Mouse (Mus musculus): ENCODE measurements around the gene Ssh2. TPM values are rescaled to one million over a fixed set of nuclear protein-coding genes. Genes with fewer than 3 reads are reported as not detected.

Ssh2 gene
- total RNA-seq, 2 experiments from 2014 or later, result 46.9 to 49.6 TPM

- intact Hi-C loops (cut with DNase I), result loop anchor here (10.0 kb wide), 1 partner anchor 374 kb away; no protein-coding TSS in a partner anchor
- no peak for DNase-seq (ENCODE audit: extremely low spot score in 1 of 2, low spot score in 2 of 2)
Measured at GRCm38 (mm10) chr11:77468397-77468796, 252.3 kb downstream of the Ssh2 start.

GRCm38 (mm10) chr11:77471407-77471806, 255.3 kb downstream of the Ssh2 start:
- DNase-seq (ENCODE audit: extremely low spot score in 1 of 2, low spot score in 2 of 2), result no peak
- intact Hi-C loops (cut with DNase I), result no loop called here

DNA sequence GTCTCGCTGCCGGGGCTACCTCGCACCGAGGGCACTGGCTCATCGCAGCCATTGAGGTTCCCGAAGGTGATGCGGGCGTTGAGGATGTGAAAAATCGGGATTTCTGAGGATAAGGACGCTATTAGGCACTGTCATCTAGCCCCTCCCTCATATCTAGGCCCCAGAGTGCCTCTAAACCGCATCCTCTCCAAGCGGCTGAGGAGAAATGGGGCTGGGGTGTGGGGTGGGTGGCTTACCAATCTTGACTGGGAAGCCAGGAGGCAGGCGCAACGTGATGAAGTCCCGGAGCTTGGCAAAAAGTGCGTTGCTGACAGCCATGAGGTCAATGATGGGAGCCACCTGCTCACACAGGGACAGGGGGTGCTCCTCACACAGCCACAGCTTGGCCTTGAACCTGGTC, 256.7 kb downstream of the Ssh2 start:
- no peak for DNase-seq (ENCODE audit: extremely low spot score in 1 of 2, low spot score in 2 of 2)
- intact Hi-C loops (cut with DNase I), result no loop called here

DNA sequence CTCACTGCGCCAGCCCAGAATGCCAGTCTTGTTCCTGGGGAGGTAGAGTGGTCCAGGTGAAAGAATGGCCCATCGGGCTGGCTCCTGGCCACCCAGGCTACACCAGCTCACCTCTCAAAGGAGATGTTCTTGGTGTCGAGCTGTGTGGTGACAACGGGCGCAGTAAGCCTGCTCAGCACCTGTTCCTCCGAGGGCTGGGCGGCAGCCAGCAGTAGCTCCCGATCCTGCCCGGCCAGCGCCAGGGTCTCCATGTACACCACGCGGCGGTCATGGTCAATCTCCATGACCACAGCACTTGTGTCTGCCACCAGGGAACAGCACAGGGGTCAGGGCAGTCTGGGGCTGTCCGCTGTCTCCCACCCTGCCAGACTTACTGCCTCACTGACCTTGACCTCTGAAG, 260.1 kb downstream of the Ssh2 start:
- intact Hi-C loops (cut with DNase I), result no loop called here
- no peak for DNase-seq (ENCODE audit: extremely low spot score in 1 of 2, low spot score in 2 of 2)

- intact Hi-C loops (cut with DNase I), result no loop called here
- no peak for DNase-seq (ENCODE audit: extremely low spot score in 1 of 2, low spot score in 2 of 2)
Measured at GRCm38 (mm10) chr11:77476895-77477294, 260.8 kb downstream of the Ssh2 start.

DNA sequence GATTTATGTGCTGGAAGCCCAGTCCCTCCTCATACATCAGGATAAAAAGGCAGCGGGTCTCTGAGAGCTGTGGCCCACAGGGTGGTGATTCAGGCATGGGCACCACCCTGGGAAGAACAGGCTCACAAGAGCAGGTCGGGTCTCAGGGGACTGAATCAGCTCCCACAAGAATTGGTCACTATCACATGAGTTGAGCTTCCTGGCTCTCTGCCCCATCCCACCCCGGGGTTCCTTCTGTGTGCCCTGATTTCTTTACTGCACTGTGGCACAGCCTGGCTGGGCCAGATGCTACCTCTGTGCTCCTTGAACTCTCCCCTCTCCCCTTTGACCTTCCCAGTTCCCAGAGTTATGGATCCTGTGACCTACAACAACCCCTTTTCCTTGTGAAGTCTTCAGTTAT, 267.0 kb downstream of the Ssh2 start:
- DNase-seq (ENCODE audit: extremely low spot score in 1 of 2, low spot score in 2 of 2), result no peak
- intact Hi-C loops (cut with DNase I), result no loop called here

DNA sequence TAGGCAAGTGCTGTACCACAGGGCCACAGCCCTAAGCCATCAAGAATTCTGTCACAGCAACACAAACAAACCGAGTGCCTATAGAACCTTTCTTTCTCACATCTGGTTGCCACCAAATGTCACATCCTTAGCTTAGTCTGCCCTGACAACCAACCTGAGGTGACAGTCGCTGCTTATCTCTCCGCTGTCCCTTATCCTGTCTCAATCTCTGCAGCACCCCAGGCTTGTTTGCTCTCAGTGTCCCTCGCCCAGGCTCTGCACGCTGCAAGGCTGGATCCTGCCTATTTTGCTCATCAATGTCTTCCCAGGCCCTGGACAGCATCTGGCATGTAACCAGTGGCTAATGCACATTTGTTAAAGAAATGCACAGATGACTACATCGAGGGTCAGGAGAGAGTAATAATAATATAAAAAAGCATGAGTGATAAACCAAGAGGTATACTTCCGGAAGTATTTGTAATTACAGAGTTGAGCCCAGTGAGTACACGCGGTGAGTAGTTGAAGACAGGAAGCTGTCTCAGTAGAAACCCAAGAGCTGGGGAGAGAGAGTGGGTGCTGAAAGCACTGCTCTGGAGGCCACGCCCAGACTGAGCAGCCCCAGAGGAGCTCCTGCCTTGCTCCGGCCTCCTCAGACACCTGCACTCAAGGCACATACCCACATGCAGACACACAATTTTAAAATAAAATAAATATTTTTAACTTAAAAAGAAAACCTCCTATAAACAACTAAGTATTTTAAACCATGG, 267.6 kb downstream of the Ssh2 start:
- DNase-seq (ENCODE audit: extremely low spot score in 1 of 2, low spot score in 2 of 2), result no peak
- intact Hi-C loops (cut with DNase I), result no loop called here

DNA sequence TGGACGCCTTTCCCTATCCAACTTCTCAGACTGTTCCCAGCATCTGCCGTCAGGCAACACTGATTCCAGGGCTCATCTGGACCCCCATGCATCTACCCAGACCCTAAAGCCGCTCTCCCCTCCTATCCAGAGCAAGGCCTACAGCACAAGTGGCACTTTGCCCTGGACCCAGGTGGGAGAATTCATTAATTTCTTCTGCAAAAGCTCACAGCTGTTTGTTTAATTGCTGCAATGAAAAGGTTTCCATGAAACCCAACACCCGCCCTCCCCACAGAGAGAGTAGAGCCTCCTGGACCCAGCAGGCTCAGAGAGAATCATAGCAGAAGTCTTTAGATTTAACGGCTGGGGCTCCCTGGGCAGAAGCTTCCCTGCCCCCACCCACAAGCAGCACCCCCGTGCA, 269.1 kb downstream of the Ssh2 start:
- intact Hi-C loops (cut with DNase I), result no loop called here

GRCm38 (mm10) chr11:77486798-77487197, 270.7 kb downstream of the Ssh2 start:
- DNase-seq (ENCODE audit: extremely low spot score in 1 of 2, low spot score in 2 of 2), result no peak
- intact Hi-C loops (cut with DNase I), result no loop called here

More for the DNA sequence above, 269.1 kb downstream of the Ssh2 start:
- DNase-seq (ENCODE audit: extremely low spot score in 1 of 2, low spot score in 2 of 2), result no peak

DNA sequence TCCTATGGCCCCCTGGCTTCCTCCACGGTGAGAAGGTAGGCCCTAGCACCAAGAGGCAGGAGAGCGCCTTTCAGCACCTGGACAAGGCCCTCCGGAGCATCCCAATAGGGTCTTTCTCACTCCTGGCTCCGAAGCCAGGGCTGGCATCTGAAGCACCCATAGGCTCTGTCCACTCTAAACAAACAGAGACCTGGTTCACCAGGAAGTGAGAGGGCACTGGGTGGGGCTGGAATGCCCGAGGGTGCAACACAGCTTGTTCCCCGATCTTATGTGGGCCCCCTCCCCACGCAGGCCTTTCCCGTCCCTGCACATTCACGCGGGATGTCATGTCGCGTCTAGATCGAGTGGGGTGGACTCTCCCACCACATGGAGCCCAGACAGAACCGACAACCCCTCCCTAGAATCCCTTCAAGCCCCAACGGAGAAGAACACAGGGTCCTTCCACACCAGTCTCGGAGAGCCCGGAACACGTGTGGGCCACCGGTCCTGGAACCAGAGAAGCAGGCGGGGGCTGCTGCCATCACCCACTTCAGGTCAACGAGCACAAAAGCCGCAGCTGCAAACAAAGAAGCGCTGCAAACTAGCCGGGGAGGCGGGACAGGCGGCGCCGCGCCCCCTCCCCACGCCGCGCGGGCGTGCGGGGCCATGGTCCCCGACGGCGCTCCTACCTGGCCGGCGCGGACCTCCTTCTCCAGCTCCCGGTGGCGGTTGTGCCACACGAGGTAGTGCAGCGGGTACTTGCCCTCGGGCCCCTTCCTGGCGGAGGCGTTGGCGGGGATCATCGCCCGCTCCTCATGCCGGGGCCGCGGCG, 272.9 kb downstream of the Ssh2 start:
- intact Hi-C loops (cut with DNase I), result no loop called here
- peak in 1 of 2 experiments; percentile 62 for DNase-seq (ENCODE audit: extremely low spot score in 1 of 2, low spot score in 2 of 2)

GRCm38 (mm10) chr11:77489591-77490235, 273.6 kb downstream of the Ssh2 start, which contains the start of gene Ankrd13b:
Gene Ankrd13b, minus strand, starts transcription at chr11:77489678.
- peak; percentile 78 to 87 for DNase-seq (ENCODE audit: extremely low spot score in 1 of 2, low spot score in 2 of 2)
- intact Hi-C loops (cut with DNase I), result loop anchor here (5.0 kb wide), 1 partner anchor 133 kb away; no protein-coding TSS in a partner anchor

DNA sequence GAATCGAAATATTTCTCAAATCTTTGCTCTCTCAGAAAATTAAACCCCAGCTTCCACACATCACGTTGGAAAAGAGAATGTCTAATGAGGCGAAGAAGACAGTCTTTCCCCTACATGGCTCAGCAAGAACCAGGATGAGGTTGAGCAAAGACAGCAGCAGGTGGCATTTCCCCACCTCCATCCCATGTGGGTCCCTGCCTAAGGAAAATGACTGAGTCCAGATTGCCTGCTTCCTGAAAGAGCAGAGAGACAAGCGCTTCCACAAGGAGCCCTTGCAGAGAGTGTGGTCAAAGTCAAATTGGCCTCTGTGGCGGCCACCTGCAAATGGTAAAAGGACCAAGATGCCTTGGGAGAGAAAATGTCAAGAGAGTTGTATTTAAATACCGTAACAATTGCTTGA, 274.4 kb downstream of the Ssh2 start:
- DNase-seq (ENCODE audit: extremely low spot score in 1 of 2, low spot score in 2 of 2), result no peak
- intact Hi-C loops (cut with DNase I), result loop anchor here (5.0 kb wide), 1 partner anchor 132 kb away; no protein-coding TSS in a partner anchor

DNA sequence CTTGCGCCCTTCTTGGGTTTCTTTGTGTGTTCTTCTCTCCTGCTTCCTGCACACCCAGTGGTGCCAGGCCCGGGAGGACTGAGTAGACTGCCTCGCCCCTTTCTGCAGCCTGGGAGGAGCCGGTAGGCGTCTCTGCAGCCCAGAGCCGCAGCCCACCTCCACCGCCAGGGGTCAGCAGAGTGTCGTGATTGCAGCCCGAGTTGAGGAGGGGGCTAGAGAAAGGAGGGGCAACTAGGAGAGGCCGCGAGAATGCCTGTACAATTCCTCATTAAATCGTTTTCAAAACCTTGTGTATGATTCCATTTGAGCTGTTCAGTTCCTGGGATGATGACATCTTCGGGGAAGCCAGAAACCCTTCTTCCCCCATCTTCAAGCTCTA, 275.0 kb downstream of the Ssh2 start:
- intact Hi-C loops (cut with DNase I), result loop anchor here (5.0 kb wide), 1 partner anchor 131 kb away; no protein-coding TSS in a partner anchor
- DNase-seq (ENCODE audit: extremely low spot score in 1 of 2, low spot score in 2 of 2), result peak; percentile 91 to 95

DNA sequence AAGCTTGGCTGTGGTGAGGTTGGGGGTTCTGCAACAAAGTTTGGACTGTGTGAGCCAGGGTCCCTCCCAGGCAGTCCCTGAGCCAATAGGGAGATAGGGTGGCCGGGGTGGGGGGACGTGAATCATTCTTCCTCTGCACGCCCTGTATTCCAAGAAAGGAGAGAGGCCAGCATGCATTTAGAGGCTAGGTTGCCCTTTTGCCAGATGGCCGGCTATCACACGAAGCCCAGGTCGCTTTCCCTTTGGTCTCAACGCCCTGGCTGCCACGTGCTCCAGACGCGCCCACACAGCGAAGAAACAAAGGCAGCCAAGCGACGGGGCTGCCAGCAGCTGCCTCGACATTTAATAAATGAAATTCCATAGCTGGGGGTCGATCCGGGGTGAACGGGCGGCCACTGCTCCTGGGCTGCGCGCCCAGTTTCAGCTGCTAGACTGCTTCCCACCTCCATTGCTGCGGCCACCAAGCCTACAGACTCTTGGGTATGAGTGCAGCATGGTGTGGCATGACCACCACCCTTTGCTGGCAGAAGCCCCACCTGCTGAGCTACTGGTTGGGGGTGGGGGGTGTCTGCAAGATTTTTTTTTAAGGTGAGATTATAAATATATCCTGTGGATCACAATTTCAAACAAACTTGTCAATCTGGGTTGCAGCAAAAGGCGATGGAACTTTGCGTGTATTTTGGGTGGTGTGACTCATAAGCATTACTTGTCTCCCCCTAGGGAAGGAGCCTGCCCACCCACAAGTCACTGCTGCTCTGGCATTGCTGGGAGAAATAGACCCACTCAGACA, 275.6 kb downstream of the Ssh2 start:
- intact Hi-C loops (cut with DNase I), result loop anchor here (5.0 kb wide), 1 partner anchor 131 kb away; no protein-coding TSS in a partner anchor
- peak in 1 of 2 experiments; percentile 76 for DNase-seq (ENCODE audit: extremely low spot score in 1 of 2, low spot score in 2 of 2)

GRCm38 (mm10) chr11:77492311-77492871, 276.3 kb downstream of the Ssh2 start:
- intact Hi-C loops (cut with DNase I), result loop anchor here (5.0 kb wide), 1 partner anchor 130 kb away; no protein-coding TSS in a partner anchor
- DNase-seq (ENCODE audit: extremely low spot score in 1 of 2, low spot score in 2 of 2), result peak in 1 of 2 experiments; percentile 81

DNA sequence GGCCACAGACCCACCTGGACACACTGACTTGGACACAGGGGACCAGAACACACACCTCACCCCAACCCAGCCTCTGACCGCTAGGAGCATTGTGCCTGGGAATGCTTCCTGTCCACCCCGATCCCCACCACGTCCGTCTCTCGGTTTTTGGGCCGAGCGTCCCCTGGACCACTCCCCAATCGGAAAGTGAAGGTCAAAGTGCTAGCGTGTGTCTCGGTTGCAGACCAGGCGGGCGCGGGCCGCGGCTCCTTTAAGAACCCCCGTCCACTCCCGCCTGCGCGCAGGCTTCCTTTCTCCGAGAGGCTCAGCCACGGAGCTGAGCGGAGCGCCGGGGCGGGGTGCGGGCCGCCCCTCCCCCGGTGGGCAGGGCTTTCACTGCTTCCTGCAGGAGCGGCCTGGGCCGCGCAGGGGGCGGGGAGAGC, 276.8 kb downstream of the Ssh2 start:
- DNase-seq (ENCODE audit: extremely low spot score in 1 of 2, low spot score in 2 of 2), result peak; percentile 88 to 97
- intact Hi-C loops (cut with DNase I), result loop anchor here (5.0 kb wide), 1 partner anchor 129 kb away; no protein-coding TSS in a partner anchor

DNA sequence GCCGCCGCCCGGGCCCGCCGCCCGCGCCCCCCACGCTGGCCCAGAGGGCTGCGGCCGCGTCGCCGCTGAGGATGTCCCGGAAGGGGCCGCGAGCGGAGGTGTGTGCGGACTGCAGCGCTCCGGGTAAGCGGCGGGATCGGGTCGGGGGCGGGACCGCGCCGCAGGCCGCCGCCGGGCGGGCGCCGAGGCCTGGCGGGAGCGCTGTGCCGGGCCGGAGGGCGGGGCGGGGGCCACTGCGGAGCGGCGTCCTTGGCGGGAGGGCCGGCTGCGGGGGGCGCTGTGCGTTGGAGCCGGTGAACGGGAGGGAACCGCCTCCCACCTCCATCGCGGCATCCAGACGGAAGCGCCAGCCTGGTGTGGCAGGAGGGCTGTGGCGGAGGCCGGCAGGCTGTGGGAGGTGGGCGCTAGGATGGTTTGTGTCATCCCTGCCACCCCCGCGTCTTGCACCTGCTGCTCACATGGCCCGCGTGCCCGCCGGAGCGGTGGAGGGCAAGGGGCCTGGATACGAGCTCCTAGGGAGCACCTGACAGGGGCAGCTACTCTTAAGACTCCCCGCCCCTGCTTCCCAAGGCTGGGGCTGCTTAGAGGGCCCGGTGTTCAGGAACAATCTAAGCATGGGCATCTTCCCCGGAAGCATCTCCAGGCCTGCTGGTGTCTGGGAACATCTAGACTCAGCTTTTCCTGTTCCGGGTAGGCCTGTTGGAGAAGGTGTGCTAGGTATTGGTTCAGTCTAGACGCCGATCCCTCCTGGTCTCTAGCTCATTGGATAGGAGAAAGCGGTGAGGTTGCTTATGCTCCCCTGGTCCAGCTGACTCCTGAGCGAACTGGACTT, 277.6 kb downstream of the Ssh2 start, which contains the start of gene Git1:
TSS of gene Git1 (plus strand) at position 51 of the 832 bp plus-strand sequence.
- intact Hi-C loops (cut with DNase I), result loop anchor here (5.0 kb wide), 1 partner anchor 129 kb away; no protein-coding TSS in a partner anchor
- DNase-seq (ENCODE audit: extremely low spot score in 1 of 2, low spot score in 2 of 2), result peak in 1 of 2 experiments; percentile 80
